Mouse (Mus musculus) heart, postnatal 0 days (tissue): ENCODE measurements at regions not wholly inside any gene's neighbourhood (a gene's known extent, or its start where the extent isn't known, plus 50 kb on each side); places are given as distances from the start of the nearest gene placed in this dataset.

ENCODE experiments used
- ATAC-seq: fragments of 200-750 bp; cut with Nextera tagmentation; 2 replicates; pipeline ENCODE4 v1.8.0; 2017; ENCODE audit warnings: low read depth, moderate number of reproducible peaks, moderate library complexity; ENCODE audit not compliant: insufficient read depth
- DNase-seq: peaks from one replicate; pipeline ENCODE4 v3.0.0-alpha.2; 2016; ENCODE audit warnings: low spot score
- H3K27ac ChIP-seq: fragments of 300-500 bp; sonication (generic); 2 replicates; pipeline ENCODE4 v1.5.1; 2014; ENCODE audit warnings: low read depth, mild to moderate bottlenecking
- H3K27me3 ChIP-seq: fragments of 300-500 bp; sonication (generic); 2 replicates; pipeline ENCODE4 v1.6.1; 2014; ENCODE audit warnings: low read length, mixed read lengths; ENCODE audit not compliant: control insufficient read depth, insufficient read depth
- H3K36me3 ChIP-seq: fragments of 300-500 bp; sonication (generic); replicated peaks from 2 replicates; pipeline ENCODE4 v1.6.1; 2014; ENCODE audit warnings: low read length, mixed read lengths; ENCODE audit not compliant: control insufficient read depth, insufficient read depth
- H3K4me1 ChIP-seq: fragments of 300-500 bp; sonication (generic); 2 replicates; pipeline ENCODE4 v1.6.1; 2014; ENCODE audit warnings: antibody characterized with exemption; ENCODE audit not compliant: control insufficient read depth, insufficient read depth
- H3K4me2 ChIP-seq: fragments of 300-500 bp; sonication (generic); 2 replicates; pipeline ENCODE4 v1.6.1; 2014; ENCODE audit warnings: low read depth, mild to moderate bottlenecking, low read length, moderate library complexity
- H3K4me3 ChIP-seq: fragments of 300-500 bp; sonication (generic); 2 replicates; pipeline ENCODE4 v1.5.1; 2014; ENCODE audit warnings: low read depth, low read length
- H3K9ac ChIP-seq: fragments of 300-500 bp; sonication (generic); replicated peaks from 2 replicates; pipeline ENCODE4 v1.6.1; 2014; ENCODE audit warnings: low read depth, low read length, mixed read lengths
- H3K9me3 ChIP-seq: fragments of 300-500 bp; sonication (generic); replicated peaks from 2 replicates; pipeline ENCODE4 v1.6.1; 2016; ENCODE audit warnings: low read length; ENCODE audit not compliant: control insufficient read depth
- CTCF ChIP-seq: IDR thresholded peaks from 2 replicates; pipeline ENCODE4 v1.5.1; 2016; ENCODE audit warnings: antibody characterized with exemption, control low read depth, low read depth
- EP300 ChIP-seq: IDR thresholded peaks from 2 replicates; pipeline ENCODE4 v1.6.1; 2016; ENCODE audit warnings: antibody characterized with exemption, low read depth
- WGBS: fragments of 180-500 bp; shearing (Covaris S2); extraction: QIAGEN DNeasy Blood & Tissue Kit; methylation state at CpG from one replicate; pipeline ENCODE4 v1.1.7; 2014; 5-methylcytosine and 5-hydroxymethylcytosine counted together

DNA sequence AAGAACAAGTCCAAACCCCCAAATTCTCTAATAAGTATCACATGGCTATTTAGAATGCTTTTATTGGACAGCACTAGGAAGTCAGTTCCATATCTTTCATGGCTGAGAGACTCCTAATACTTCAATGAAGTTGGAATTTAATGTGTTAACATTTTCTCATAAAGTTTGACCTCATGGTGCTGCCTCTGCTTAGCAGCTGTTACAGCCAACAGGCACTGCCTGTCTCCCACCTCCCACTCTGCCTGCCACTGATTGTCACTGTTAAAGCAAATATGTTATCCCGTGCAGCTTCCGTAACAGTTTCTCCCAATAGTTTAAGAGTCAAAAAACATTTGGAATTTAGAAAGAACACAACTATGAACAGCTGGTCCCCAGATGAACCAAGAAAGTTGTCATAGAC lies 268.3 kb upstream of the Sema3a start:
- WGBS, result 68% methylated on average over 2 of the region's 2 CpGs
- H3K27me3 ChIP-seq, result no peaks in the 10 kb centered on the region
- H3K4me3 ChIP-seq, result no peak overlapping the region
- no peak for TF ChIP-seq CTCF
- H3K27ac ChIP-seq, result no peak overlapping the region
- H3K4me1 ChIP-seq, result no peaks in the 10 kb centered on the region
- ATAC-seq, result no peak
- H3K4me2 ChIP-seq, result no peak overlapping the region
- no peaks in the 10 kb centered on the region for H3K9me3 ChIP-seq
- no peak overlapping the region for H3K9ac ChIP-seq
- no peak for DNase-seq
- no peaks in the 10 kb centered on the region for H3K36me3 ChIP-seq

- H3K9me3 ChIP-seq, result no peaks in the 10 kb centered on the region
- H3K36me3 ChIP-seq, result no peaks in the 10 kb centered on the region
- H3K27ac ChIP-seq, result no peak overlapping the region
- H3K27me3 ChIP-seq, result no peaks in the 10 kb centered on the region
- H3K9ac ChIP-seq, result no peak overlapping the region
- TF ChIP-seq CTCF, result no peak
- no peak for TF ChIP-seq EP300
- 45% methylated on average over 3 of the region's 3 CpGs for WGBS
- DNase-seq (no peak), ATAC-seq (no peak)
- H3K4me3 ChIP-seq, result no peak overlapping the region
- no peaks in the 10 kb centered on the region for H3K4me1 ChIP-seq
- no peak overlapping the region for H3K4me2 ChIP-seq
Observed at GRCm38 (mm10) chr5:12868355-12869217, 256.6 kb upstream of the Sema3a start.

DNA sequence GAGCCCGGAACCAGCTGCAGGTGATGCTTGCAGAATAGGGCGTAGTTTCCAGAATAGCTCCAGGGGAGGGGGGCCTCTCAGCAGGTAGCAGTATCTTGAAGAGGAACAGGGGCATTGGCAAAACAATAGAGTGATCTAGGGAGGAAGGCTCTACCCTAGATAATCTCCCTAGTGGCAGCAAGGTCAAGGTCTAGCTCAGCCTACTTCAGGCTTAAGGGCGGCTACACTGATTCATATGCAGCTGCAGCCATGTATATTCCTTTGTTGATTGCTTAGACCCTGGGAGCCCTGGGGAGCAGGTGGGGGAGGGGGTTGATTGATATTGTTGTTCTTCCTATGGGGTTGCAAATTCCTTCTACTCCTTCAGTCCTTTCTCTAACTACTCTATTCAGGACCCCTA lies 252.3 kb upstream of the Sema3a start:
- TF ChIP-seq CTCF, result no peak
- TF ChIP-seq EP300, result no peak
- Histone ChIP-seq H3K27me3 (no peaks in the 10 kb centered on the region), H3K4me3 (no peak overlapping the region), H3K9ac (no peak overlapping the region), H3K9me3 (no peaks in the 10 kb centered on the region), H3K4me1 (no peaks in the 10 kb centered on the region), H3K36me3 (no peaks in the 10 kb centered on the region), H3K27ac (no peak overlapping the region), H3K4me2 (no peak overlapping the region)
- WGBS, result 85% methylated on average over 3 of the region's 3 CpGs
- DNase-seq (no peak), ATAC-seq (no peak)

DNA sequence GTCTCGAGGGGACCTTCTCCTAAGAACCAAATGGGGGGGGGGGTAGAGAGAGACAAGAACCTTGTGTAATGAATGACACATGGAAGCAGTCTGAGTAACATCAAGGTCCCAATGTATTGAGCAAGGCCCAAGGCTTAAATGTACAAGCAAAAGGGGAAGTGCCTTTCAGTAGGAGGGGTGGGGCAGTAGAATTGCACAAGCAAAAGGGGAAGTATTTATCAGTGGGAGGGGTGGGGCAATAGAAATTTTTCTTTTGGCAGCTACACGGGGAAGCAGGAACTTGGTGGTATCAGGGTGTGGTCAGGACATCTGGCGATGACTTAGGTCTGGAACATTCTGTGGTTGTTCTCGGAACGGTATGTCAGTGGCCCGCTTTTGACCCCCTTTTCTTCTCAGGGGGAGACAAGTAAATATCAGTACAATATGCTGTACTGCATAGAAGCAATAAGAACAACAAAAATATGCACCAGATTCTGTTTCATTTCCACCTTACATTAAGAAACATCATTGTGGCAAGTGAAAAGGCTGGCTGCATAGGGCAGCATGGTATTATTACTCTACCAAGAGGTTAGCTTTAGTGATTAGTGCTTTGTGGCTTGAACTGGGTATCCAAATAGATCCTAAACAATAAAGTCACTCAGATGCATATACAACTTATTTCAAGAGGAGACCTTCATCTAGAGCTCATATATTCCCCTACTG lies 247.5 kb upstream of the Sema3a start:
- Histone ChIP-seq H3K4me3 (no peak overlapping the region), H3K27me3 (no peaks in the 10 kb centered on the region), H3K36me3 (no peaks in the 10 kb centered on the region), H3K4me2 (no peak overlapping the region), H3K9ac (no peak overlapping the region), H3K4me1 (no peaks in the 10 kb centered on the region), H3K27ac (no peak overlapping the region), H3K9me3 (no peaks in the 10 kb centered on the region)
- DNase-seq, result no peak
- no peak for TF ChIP-seq CTCF
- TF ChIP-seq EP300, result no peak
- WGBS, result 76% methylated on average over 6 of the region's 6 CpGs
- no peak for ATAC-seq

DNA sequence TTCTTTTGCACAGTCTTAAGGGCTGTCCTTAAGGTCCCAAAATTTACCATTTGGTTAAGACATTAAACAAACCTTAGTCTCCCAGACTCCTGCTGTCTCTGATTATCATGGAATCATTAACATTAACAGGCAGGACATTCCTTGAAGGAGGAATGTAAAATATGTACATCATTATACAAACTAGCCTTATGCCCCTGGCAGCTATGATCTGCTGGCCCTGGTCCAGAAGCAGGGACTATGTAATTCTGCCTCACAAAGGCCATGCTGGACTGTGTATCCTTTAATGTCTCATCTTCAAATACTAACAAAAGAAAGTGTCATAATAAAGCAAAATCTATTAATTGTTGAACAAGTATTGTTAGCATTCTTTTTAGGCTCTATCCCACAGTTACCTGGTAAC lies 232.9 kb upstream of the Sema3a start:
- H3K4me1 ChIP-seq, result no peaks in the 10 kb centered on the region
- no peak overlapping the region for H3K4me2 ChIP-seq

More for the DNA sequence above, 232.9 kb upstream of the Sema3a start:
- no peak for TF ChIP-seq EP300
- H3K27me3 ChIP-seq, result no peaks in the 10 kb centered on the region
- no peak overlapping the region for H3K27ac ChIP-seq
- ATAC-seq (no peak), DNase-seq (no peak)
- H3K36me3 ChIP-seq, result no peaks in the 10 kb centered on the region
- H3K9me3 ChIP-seq, result no peaks in the 10 kb centered on the region
- H3K9ac ChIP-seq, result no peak overlapping the region
- H3K4me3 ChIP-seq, result no peak overlapping the region
